Mouse (Mus musculus) left cerebral cortex, adult 18-20 months (tissue): ENCODE measurements around the gene Gm37240. TPM values are rescaled to one million over a fixed set of nuclear protein-coding genes. Genes with fewer than 3 reads are reported as not detected.
"Not testable (repeated sequence)": the region's sequence is repeated elsewhere in the genome, so short reads cannot be mapped to it uniquely, and the experiment has no call there.

Experiments used
- DNase-seq, 2 experiments: peaks; one replicate each; pipeline ENCODE4 v3.0.0; 2021 to 2022; ENCODE audit warnings: low spot score in 2 of 2, mixed read lengths in 1 of 2
- total RNA-seq, 2 experiments: library from RNA; stranded (reverse); gene quantifications; 2 replicates each; pipeline ENCODE4 v1.2.3; 2021

The Gm37240 gene
- total RNA-seq, 2 experiments from 2014 or later, result 2.3 TPM; not detected in 1

DNA sequence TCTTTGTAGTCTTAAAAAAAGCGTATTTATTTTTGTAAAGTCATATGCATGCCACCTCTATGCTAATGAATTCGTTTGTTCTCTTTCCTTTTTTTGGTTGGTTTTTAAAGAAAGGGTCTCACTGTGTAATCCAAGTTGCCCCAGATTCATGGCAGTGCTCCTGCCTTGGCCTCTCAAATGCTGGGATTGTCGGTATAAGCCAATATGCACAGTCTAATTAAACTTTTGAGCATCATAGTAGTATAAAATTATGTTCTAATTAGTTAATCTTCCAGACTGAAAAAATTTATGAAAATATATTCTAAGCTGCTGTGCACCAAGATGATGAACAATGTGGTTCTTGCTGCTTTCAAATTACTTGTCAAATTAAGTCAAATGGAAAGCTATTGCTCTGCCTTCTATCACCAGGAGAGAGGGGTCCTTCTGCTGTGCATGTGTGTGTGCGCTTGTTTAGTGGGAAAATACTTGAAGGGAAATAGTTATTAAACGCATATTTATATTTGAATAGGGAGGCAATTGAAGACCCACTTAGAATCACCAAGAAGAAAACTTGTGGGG lies 1291.6 kb downstream of the Gm37240 start:
- no peak for DNase-seq

DNA sequence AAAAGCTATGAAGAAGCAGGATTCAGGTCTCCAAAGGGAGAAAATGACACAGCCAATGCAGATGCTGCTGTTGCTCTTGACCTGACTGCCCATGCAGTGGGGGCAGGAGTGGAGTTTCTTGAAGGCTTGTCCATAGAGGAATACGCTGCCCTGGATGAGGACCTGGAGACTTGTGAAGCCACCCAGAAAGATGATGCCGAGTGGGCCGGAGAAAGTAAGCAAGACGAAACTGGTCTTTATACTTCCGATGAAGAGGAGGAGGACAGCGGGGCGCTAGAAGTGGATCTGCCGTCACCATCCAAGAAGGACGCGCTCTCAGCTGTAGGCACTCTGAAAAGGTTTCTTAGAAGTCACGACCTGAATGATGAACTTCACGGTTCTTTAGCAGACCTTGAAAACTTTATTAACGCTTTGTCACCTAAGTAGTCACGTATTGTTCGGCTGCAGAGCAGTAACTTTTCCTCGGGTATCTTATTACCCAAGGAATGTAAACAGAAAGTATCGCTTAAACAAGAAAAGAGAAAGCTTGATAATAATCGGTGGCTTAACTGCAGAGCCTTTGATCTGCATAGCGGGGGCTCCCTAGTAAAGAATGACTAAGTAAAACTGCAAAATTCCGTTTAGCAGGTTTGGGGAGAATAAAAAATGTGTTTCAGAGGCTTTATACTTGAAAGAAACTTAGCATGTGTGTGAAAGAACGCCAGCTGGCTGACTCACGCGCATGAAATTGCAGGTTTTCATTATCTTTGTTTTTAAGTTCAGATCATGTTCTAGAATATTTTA lies 1292.2 kb downstream of the Gm37240 start:
- peak; percentile 35 to 43 for DNase-seq

DNA sequence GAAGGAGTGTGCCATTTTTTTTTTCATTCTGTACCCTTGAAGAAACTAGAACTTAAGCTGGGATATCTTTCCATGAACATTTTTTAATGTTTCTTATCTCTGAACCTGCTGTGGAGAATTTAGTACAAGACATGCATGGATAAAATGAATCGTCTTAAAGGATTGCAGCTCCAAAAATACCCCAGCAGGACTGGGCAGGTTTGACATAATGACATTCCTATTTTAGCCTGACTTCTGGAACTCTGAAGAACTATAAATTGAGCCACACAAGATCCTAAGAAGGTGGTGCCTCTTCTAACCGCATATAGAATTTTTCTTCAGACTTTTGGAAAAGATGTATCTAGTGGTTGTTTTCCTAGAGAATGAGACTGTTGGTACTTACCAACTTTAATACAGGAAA lies 1294.0 kb downstream of the Gm37240 start, which contains the start of gene Tigd4:
TSS of gene Tigd4 (plus strand) at position 301 of the 400 bp plus-strand sequence.
- DNase-seq, result no peak

DNA sequence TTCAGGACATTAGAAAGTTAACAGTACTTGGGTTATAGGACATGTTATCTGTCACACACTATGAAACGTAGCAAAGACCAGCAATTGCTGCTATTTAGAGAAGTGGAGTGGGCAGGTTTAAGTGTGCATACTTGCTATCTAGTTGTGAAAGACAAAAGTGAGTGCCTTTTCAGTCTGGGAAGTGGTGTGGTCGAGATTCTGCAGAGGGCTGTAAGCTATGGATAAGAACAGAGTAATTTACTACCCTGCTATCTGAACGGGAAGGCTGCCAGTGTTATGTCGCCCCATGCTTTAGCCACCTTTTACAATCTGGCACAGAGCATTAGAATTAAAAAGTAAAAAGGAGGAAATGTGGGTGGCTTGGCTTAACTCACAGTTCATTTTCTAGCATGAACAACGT lies 1300.6 kb downstream of the Gm37240 start:
- DNase-seq, result no peak

DNA sequence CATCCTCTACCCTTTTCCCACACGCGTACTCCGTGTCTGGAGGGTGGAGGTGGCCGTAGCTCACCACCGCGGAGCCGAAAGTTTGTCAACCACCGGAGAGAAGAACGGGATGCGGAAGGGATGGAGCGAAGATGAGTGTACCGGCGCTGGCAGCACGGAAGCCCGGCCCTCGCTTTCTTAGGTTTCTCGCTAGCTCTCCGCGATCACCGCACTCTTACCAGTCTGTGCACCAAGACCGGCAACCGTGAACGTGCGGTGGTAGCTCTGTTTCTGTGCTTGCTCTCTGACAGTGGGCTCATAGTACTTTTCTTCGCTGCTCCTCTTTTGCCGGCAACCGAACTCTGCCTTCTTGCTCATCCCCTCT lies 1304.4 kb downstream of the Gm37240 start:
- no peak for DNase-seq

DNA sequence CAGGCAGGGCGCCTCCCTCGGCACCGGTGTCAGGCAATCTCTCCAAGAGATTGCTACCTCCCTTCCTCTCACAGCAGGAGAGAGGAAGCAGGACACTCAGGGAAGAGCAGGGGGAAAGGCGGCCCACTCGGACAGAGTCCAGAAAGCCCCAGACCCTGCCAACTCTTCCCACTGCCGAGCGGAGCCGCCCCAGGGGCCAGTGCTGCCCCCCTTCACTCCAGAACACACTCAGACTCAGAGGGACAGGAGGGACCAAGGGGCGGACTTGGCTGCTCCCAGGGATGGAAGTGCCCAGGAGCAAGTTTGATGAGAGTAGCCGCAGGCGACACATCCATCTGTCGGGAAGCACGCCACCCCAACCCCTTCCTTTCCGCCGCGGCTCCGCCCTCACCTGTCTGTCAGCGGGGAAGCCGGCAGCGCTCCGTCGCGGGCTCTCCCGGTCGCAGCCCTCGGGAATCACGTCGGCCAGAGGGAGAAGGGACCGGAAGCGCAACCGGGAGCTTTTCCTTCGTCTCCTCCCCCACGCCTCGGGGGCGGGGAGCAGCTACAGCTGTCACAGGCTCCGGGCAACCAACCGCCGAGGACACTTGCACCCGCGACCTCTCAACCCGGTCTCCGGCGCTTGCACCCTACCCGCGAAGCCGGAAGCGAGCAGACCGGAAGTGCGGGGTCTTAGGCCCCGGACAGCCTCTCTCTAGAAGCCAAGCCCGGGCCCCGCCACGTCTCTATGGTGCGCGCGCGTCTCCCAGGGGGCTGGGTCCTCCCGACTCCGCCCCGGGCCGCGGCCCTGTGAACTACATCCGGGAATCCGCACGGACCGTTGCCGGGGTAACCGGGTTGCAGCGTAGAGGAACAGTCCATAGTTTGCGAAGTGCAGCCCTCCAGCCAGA lies 1305.0 kb downstream of the Gm37240 start, which contains the start of gene Arfip1:
TSS of gene Arfip1 (minus strand) at position 603 of the 890 bp plus-strand sequence.
- peak; percentile 95 for DNase-seq

DNA sequence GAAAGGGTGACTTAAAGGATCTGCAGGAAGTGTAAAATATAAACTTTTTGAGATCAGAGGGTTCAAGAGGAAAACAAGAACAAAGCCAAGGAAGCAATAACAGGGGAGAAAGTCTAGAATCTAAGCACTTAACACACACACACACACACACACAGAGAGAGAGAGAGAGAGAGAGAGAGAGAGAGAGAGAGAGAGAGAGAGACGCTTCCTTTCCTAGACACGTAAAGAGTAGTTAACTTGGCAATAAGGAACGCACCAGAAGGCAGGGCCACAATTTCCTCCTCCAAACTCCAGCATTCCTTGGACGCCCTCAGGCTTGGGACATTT lies 1305.7 kb downstream of the Gm37240 start:
- DNase-seq, result no peak

DNA sequence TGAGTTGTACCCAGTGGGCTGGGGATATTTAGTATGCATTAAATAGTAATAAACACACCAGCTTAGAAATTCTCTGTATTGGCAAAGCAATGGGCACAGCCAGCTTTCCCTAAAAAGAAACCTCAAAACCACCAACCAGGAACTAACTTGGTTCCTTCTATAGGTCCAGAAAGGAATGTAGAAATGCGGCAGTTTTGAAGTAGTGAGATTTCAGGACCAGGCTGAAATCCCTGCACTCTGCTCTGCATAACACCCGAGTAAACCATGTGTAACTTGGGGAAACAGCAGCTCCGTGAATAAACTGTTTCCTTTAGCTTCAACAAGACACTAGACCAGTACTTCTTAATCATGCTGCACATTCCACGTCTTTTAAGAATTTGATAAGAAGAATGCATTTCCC lies 1306.6 kb downstream of the Gm37240 start:
- DNase-seq, result no peak

DNA sequence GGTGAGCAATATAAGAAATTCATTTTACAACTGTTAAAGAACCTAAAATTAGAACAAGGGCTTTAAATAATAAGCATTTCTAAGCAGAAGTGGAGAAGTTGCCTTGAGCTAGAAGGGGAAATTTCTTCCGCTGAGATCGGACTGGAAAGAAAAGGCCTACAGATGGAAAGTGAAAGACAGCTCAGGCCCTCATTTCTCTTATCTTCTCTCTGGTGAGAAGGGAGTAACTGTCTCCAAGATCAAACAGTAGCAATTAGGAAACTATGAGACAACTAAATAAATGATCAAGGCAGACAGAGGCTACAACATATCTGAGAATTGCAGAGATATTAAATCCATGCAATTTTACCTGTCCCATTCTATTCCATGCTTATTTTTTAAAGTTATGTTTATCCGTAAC lies 1316.8 kb downstream of the Gm37240 start:
- no peak for DNase-seq

DNA sequence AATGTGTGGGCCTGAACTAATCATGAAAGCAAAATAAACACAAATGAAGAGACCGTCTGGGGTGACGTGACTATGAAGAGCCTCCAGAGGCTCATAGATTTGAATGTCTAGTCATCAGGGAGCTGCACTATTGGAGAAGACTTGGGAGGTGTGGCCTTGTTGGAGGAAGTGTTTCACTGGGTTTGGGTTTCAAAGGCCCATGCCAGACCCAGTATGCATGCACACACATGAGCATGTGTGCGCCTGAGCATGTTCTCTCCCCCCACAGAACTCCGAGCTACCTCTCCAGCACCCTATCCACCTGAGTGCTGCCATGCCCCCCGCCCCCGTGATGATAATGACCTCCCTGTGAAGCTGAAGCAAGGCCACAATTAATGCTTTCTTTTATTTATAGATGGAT lies 1317.7 kb downstream of the Gm37240 start:
- no peak for DNase-seq

DNA sequence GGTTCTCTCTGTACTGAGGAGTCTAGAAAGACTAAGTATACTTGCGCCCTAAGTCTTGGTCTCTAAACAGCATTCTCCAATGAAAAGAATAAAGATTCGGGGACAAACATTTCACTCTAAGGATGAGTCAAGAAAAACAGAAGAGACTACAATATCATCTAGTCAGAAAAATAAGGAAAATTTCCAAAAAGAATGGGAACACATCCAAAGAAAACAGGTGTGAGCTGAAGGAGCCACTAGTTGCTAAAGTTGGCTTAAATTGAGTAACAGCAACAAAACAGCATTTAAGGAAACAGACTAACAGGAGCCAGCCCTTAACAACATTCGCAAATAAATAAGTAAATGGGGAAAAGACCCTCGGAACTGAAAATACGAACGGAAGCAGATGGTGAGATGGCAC lies 1318.8 kb downstream of the Gm37240 start:
- DNase-seq, result no peak

DNA sequence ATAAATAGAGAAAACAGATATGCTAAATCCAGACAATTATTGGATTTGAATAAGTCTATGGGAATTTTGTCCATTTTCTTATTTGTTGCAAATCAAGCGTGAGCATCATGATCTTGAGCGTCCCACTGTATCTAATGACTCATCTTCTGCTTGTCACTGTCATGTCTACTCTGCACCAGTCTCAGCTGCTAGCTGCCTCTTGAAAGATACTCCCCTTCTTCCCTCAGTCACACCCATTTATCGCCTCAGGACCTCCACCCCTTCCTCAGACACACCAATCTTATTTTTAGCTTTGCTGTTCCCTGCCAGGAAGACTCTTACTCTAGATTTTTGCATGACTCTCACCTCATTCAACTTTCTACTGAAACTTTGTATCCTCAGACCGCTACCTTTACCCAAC lies 1323.9 kb downstream of the Gm37240 start:
- DNase-seq, result no peak

DNA sequence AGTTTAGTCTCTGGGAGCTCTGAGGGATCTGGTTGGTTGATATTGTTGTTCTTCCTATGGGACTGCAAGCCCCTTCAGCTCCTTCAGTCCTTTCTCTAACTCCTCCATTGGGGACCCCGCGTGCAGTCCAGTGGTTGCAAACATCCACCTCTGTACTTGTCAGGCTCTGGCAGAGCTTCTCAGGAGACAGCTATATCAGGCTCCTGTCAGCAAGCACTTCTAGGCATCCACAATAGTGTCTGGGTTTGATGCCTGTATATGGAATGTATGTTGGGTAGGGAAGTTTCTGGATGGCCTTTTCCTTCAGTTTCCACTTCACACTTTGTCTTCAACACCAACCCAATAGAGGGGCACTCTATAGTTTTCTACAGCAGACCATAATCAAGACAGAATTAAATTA lies 1324.4 kb downstream of the Gm37240 start:
- DNase-seq, result not testable (repeated sequence)

DNA sequence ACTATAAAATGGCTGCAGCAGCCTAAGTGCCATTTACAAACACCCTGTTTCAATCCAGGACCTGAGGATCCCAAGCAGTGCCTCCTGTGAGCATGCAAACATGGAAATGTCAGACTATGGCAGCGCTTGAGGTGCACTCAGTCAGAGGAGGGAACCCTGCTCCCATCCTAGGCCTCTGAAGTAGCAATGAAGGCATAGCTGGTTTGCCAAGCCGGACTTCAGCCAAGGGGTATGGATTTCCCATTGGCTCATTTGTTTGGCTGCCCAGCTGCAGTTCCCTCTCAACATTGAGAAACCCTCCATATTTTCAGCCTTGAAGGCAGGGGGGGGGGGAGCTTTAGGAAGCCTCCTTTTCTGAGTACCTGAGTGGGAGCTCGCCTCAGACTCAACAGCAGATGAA lies 1329.0 kb downstream of the Gm37240 start:
- no peak for DNase-seq

DNA sequence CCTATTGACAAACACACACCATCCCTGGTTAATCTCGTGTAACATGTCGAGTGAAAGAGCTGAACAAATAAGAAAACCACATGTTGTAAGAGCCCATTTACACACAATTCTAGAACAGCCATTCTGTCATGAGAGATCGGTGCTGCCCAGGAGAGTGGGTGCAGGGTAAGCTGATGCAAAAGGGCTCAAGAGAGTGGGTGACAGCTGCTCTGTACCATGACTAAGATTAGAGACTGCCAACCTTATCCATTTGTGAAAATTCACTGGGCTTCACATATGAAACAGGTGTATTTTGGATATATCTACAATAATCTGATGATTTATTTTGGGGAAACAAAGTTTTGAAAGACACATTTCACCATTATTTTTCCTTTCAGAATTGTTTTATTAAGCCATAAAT lies 1331.5 kb downstream of the Gm37240 start:
- no peak for DNase-seq

DNA sequence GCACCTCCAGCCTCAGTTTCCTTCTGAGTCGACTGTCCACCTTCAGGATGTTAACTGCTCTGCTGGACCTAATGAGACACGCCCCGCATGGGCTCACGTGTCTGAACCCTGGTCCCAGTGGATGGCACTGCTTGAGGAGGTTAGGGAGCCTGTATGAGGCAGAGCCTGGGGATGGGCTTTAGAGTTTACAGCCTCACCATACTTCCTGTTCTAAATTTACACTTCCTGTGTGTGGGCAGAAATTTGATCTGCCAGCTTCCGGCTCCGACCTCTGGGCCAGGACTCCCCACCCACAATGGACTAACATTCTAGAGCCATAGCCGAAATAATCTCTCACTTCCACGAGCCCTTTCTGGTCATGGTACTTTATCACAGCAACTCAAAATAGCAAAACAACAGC lies 1340.1 kb downstream of the Gm37240 start:
- DNase-seq, result no peak

DNA sequence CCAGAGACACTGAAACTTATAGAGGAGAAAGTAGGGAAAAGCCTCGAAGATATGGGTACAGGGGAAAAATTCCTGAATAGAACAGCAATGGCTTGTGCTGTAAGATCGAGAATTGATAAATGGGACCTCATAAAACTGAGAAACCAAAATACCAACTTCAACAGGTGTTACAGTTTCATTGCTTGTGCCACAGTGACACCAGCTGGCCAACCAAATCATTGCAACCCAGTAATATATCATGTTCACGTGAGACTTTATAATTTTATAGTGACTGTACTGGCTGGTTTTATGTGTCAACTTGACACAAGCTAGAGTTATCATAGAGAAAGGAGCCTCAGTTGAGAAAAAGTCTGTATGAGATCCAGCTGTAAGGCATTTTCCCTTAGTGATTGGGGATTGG lies 1344.9 kb downstream of the Gm37240 start:
- peak; percentile 47 to 72 for DNase-seq

DNA sequence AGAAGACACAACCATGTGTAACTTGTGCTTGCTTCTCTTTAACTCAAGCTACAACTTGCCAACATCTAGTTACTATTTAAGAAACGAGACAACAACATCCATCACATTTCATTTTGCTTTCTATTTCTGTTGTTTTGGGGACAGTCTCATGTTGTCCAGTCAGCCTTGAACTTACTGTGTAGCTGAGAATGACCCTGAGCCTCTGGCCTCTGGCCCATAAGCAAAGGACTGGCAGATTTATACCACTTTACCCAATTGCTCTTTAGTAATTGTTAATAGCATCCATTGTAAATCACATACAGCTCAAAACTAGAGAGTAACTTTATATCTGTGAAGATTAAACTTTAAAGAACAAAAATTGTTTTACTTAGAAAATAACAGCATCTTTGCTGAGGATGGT lies 1345.4 kb downstream of the Gm37240 start:
- DNase-seq, result no peak

DNA sequence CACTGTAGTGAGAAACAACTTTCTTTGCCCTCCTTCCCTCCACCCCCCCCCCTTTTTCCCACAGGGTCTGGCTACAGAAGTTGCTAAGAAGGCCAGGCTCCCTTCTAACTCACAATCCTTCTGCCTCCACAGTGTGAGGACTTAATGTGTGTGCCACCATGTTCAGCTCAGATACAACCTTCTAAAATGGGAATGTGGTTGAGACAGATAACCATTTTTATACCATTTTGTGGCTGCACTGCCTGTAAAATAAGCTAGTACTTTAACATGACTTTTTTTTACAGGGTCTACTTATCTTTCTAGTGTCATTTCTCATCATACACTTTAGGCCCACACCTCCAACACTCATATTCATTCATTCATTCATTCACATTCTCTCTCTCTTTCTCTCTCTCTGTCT lies 1346.7 kb downstream of the Gm37240 start:
- DNase-seq, result no peak

DNA sequence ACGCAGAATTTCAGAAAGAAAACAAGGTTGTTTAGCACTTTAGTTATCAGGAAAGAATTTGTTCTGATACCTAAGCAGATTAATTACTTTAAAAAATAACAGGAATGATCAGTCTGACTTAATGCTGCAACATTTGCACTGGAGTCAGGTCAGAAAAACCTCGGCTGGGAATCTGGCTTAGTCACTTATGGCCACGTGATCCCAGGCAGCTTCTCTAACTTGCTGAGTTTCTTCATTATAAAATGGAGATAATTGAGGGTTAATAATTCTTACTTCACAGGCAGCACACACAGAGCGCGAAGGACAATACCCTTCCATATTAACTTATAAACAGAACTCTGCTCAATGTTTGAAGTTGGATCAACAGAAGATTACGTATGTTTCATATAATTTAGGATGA lies 1350.3 kb downstream of the Gm37240 start:
- DNase-seq, result no peak

DNA sequence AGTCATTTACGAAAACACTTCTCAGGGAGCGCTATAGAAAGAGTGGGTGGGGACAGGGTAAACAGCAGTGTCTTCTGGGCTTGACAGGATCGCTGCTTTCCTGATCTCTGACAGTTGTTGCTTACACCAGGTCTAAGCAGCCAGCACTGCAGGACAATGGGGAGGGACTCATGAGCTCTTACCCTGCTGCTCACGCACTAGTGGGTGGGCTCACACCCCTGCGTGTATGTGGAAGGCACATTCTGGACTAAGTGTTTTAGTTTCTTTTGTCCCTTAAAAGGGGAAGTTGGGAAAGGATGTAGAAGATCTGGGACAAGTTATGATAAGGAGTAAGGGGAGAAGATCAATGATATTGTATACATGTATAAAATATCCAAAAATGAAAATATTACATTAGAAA lies 1354.1 kb downstream of the Gm37240 start:
- DNase-seq, result no peak

DNA sequence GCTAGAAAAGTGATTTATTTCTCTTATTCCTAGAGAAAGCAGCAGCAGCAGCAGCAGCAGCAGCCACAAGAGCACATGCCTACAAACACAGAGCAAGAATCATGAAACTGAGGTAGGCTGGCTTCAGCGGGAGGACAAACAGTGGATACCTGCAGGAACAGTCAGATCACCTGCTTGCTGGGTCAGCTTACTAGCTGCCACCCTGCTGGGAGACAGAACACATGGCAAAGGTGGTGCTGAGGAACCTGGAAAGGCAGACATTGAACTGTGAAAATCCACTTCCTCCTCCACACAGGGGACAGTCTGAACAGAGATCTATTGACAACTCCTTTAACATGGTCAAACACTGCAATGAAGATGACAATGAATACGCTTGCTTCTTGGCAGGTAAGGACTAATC lies 1358.3 kb downstream of the Gm37240 start:
- DNase-seq, result no peak
